Mouse (Mus musculus) adrenal gland, postnatal 36 days (tissue): Measurements from ENCODE around the gene 1700012B07Rik. TPM values are rescaled to one million over a fixed set of nuclear protein-coding genes. Genes with fewer than 3 reads are reported as not detected.

Source experiments
- DNase-seq, 2 experiments: peaks; one replicate each; pipeline ENCODE4 v3.0.0; 2021; ENCODE audit warnings: mixed read lengths in 1 of 2
- total RNA-seq, 2 experiments: library from RNA; stranded (reverse); gene quantifications; 2 replicates each; pipeline ENCODE4 v1.2.3; 2021

The 1700012B07Rik gene
- total RNA-seq, 2 experiments from 2014 or later = not detected

- no peak for DNase-seq
Observed at GRCm38 (mm10) chr11:109846343-109846742, 18.5 kb upstream of the 1700012B07Rik start.

GRCm38 (mm10) chr11:109845601-109846000, 17.8 kb upstream of the 1700012B07Rik start:
- no peak for DNase-seq

- DNase-seq = no peak
Observed at GRCm38 (mm10) chr11:109844466-109844865, 16.6 kb upstream of the 1700012B07Rik start.

GRCm38 (mm10) chr11:109830368-109830767, 2.5 kb upstream of the 1700012B07Rik start:
- DNase-seq = no peak

- peak; percentile 36 to 39 for DNase-seq
Observed at GRCm38 (mm10) chr11:109822280-109822679, 5.6 kb downstream of the 1700012B07Rik start.

- no peak for DNase-seq
Observed at GRCm38 (mm10) chr11:109817405-109817804, 10.4 kb downstream of the 1700012B07Rik start.

GRCm38 (mm10) chr11:109816911-109817310, 10.9 kb downstream of the 1700012B07Rik start:
- no peak for DNase-seq

GRCm38 (mm10) chr11:109811721-109812120, 16.1 kb downstream of the 1700012B07Rik start:
- peak in 1 of 2 experiments; percentile 17 for DNase-seq

- DNase-seq = no peak
Observed at GRCm38 (mm10) chr11:109809175-109809855, 18.5 kb downstream of the 1700012B07Rik start.

- DNase-seq = no peak
Observed at GRCm38 (mm10) chr11:109801515-109801914, 26.3 kb downstream of the 1700012B07Rik start.

GRCm38 (mm10) chr11:109797531-109797930, 30.3 kb downstream of the 1700012B07Rik start:
- DNase-seq = no peak

GRCm38 (mm10) chr11:109795536-109795935, 32.3 kb downstream of the 1700012B07Rik start:
- no peak for DNase-seq

GRCm38 (mm10) chr11:109793578-109793977, 34.3 kb downstream of the 1700012B07Rik start:
- no peak for DNase-seq

- DNase-seq = no peak
Observed at GRCm38 (mm10) chr11:109792401-109792997, 35.3 kb downstream of the 1700012B07Rik start.

GRCm38 (mm10) chr11:109791965-109792364, 35.9 kb downstream of the 1700012B07Rik start:
- no peak for DNase-seq

GRCm38 (mm10) chr11:109790221-109790620, 37.6 kb downstream of the 1700012B07Rik start:
- no peak for DNase-seq

- no peak for DNase-seq
Observed at GRCm38 (mm10) chr11:109785392-109785791, 42.5 kb downstream of the 1700012B07Rik start.

GRCm38 (mm10) chr11:109771381-109771780, 56.5 kb downstream of the 1700012B07Rik start:
- no peak for DNase-seq

- DNase-seq = no peak
Observed at GRCm38 (mm10) chr11:109770185-109770584, 57.7 kb downstream of the 1700012B07Rik start.

- no peak for DNase-seq
Observed at GRCm38 (mm10) chr11:109769091-109769490, 58.8 kb downstream of the 1700012B07Rik start.

GRCm38 (mm10) chr11:109760063-109760462, 67.8 kb downstream of the 1700012B07Rik start:
- no peak for DNase-seq

GRCm38 (mm10) chr11:109758616-109759215, 69.1 kb downstream of the 1700012B07Rik start:
- peak; percentile 18 to 28 for DNase-seq

GRCm38 (mm10) chr11:109754105-109754602, 73.7 kb downstream of the 1700012B07Rik start:
- peak in 1 of 2 experiments; percentile 18 for DNase-seq
